Mouse (Mus musculus): ENCODE results near the gene Prok1. TPM values are rescaled to one million over a fixed set of nuclear protein-coding genes. Genes with fewer than 3 reads are reported as not detected.

Gene Prok1
- total and polyA plus RNA-seq, 2 experiments from 2014 or later, result 0.15 TPM; not detected in 1

DNA sequence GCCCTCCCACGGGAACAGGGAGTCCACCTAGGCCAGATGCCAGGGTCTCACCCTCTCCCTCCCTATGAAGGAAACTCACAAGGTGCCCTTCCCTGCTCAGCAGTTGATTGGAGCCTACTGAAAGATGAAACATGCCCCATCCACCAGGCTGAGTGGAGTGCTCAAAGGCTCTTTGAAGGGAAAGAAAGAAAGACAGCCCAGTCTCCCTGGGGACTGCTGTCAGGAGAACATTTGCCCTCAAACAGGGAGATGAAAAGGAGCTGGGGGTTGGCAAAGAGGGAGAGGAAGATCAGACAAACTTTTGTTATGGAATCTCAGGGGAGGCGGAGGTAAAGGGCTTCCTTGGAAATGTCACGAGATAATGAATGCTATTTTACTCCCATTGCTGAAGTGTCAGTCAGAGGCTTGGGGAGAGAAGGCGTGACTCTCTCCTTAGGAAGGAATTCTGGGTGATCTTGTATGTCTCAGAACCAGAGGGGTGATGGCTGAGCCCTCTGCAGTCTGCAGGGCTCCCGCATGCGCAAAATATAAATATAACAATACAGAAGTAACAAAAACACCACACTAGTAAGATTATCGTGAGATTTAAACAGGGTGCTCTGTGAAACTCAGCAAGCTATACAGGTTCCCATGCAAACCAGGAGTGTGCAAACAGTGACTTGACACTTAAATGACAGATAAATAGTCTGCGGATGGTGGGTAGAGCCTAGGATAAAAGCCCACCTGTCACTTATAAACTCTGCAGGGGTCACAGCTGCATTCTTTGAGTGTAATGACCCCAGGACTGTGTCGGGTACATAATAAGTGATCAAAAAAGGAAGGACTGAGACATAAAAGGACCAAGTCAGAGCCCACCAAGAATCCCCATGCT, 38.0 kb downstream of the Prok1 start:
- peak; percentile 44; the same call in 1 of the 2 replicates for ATAC-seq

DNA sequence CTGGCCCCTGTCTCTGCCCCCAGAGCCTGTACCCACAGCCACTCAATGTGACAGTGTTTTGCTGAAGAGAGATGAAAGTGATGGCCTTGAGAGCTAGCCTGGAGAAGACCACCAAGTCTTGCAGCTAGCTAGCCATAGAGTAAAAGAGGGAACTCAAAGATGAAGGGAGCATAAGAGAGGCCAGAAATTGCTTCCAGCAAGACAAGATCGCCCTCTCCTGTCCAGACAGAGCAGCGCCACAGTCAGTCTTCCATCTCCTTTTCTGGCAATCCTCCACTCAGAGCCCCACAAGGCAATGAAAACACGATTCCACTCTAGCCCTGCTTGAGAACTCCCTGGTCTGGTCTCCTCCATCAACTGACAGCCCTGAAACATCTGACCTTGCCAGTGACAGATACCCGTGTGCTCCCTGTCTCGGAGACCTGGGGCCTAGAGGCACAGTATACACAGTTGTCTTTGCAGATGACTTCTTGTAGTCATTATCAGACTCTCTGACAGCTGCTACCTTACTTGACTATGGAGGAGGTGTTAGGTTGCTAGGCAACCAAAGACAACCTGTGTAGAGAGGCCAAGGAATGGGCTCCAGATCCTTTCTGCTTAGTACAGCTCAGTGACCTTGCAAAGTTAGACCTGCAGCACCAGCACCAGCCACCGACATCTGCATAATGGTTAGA, 51.1 kb downstream of the Prok1 start:
- Histone ChIP-seq H3K4me2 (ENCODE audit: low read depth) (no peak overlapping the region), H3K4me3 (ENCODE audit: low read depth, low read length) (no peak overlapping the region), H3K9me3 (ENCODE audit: low read length) (no peaks in the 10 kb centered on the region), H3K36me3 (ENCODE audit: insufficient read depth) (no peaks in the 10 kb centered on the region), H3K4me1 (ENCODE audit: insufficient read depth) (no peaks in the 10 kb centered on the region), H3K27ac (ENCODE audit: low read depth, low read length) (no peak overlapping the region), H3K9ac (no peak overlapping the region), H3K27me3 (ENCODE audit: insufficient read depth, low read length) (no peaks in the 10 kb centered on the region)
- WGBS, result 44% methylated on average over 6 of the region's 6 CpGs
- DNase-seq (peak; percentile 89), ATAC-seq (peak; percentile 89)
- TF ChIP-seq CTCF (IDR thresholded peaks at IDR 0.05; ENCODE audit: low read depth), result peak; percentile 96

More for the DNA sequence above, 38.0 kb downstream of the Prok1 start:
- no peak for TF ChIP-seq CTCF (IDR thresholded peaks at IDR 0.05; ENCODE audit: low read depth)
- Histone ChIP-seq H3K27ac (ENCODE audit: low read depth, low read length) (no peak overlapping the region), H3K9ac (no peak overlapping the region), H3K27me3 (ENCODE audit: insufficient read depth, low read length) (no peaks in the 10 kb centered on the region), H3K4me2 (ENCODE audit: low read depth) (no peak overlapping the region), H3K4me3 (ENCODE audit: low read depth, low read length) (no peak overlapping the region), H3K36me3 (ENCODE audit: insufficient read depth) (no peaks in the 10 kb centered on the region), H3K9me3 (ENCODE audit: low read length) (no peaks in the 10 kb centered on the region), H3K4me1 (ENCODE audit: insufficient read depth) (no peaks in the 10 kb centered on the region)
- DNase-seq, result no peak
- WGBS, result 34% methylated on average over 9 of the region's 9 CpGs

DNA sequence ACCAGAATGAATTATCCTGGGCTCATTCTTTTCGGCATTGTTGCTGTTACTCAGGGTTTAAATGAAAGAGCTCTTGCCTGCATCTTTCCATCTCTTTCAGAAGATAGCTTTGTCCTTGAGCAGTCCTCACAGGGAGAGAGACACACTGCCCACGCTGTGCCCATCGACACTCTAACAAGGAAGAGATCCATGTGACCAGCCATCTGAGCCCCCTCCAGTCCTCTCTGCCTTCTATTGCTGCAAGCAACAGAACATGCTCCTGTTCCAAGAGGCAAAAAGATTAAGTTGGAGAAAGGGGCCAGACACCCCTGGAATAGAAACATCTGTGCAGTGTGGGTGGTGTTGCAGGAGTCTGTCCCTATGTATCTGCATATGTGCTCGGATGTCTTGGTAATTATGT, 52.5 kb downstream of the Prok1 start:
- ATAC-seq (no peak), DNase-seq (no peak)
- 66% methylated on average over 4 of the region's 4 CpGs for WGBS
- Histone ChIP-seq H3K4me2 (ENCODE audit: low read depth) (no peak overlapping the region), H3K4me3 (ENCODE audit: low read depth, low read length) (no peak overlapping the region), H3K9ac (no peak overlapping the region), H3K36me3 (ENCODE audit: insufficient read depth) (no peaks in the 10 kb centered on the region), H3K9me3 (ENCODE audit: low read length) (no peaks in the 10 kb centered on the region), H3K4me1 (ENCODE audit: insufficient read depth) (no peaks in the 10 kb centered on the region), H3K27ac (ENCODE audit: low read depth, low read length) (no peak overlapping the region), H3K27me3 (ENCODE audit: insufficient read depth, low read length) (no peaks in the 10 kb centered on the region)
- no peak for TF ChIP-seq CTCF (IDR thresholded peaks at IDR 0.05; ENCODE audit: low read depth)

GRCm38 (mm10) chr3:107185597-107185996, 53.9 kb downstream of the Prok1 start:
- DNase-seq (no peak), ATAC-seq (no peak)
- Histone ChIP-seq H3K4me3 (ENCODE audit: low read depth, low read length) (no peak overlapping the region), H3K36me3 (ENCODE audit: insufficient read depth) (no peaks in the 10 kb centered on the region), H3K4me2 (ENCODE audit: low read depth) (no peak overlapping the region), H3K27me3 (ENCODE audit: insufficient read depth, low read length) (no peaks in the 10 kb centered on the region), H3K27ac (ENCODE audit: low read depth, low read length) (no peak overlapping the region), H3K9ac (no peak overlapping the region), H3K4me1 (ENCODE audit: insufficient read depth) (no peaks in the 10 kb centered on the region), H3K9me3 (ENCODE audit: low read length) (no peaks in the 10 kb centered on the region)
- TF ChIP-seq CTCF (IDR thresholded peaks at IDR 0.05; ENCODE audit: low read depth), result no peak
- WGBS, result 71% methylated on average over 3 of the region's 3 CpGs

GRCm38 (mm10) chr3:107183178-107183577, 56.3 kb downstream of the Prok1 start:
- Histone ChIP-seq H3K36me3 (ENCODE audit: insufficient read depth) (no peaks in the 10 kb centered on the region), H3K27ac (ENCODE audit: low read depth, low read length) (no peak overlapping the region), H3K9ac (no peak overlapping the region), H3K4me1 (ENCODE audit: insufficient read depth) (no peaks in the 10 kb centered on the region), H3K4me2 (ENCODE audit: low read depth) (no peak overlapping the region), H3K9me3 (ENCODE audit: low read length) (no peaks in the 10 kb centered on the region), H3K27me3 (ENCODE audit: insufficient read depth, low read length) (no peaks in the 10 kb centered on the region), H3K4me3 (ENCODE audit: low read depth, low read length) (no peak overlapping the region)
- no peak for DNase-seq
- WGBS, result 59% methylated on average over 3 of the region's 3 CpGs
- no peak for TF ChIP-seq CTCF (IDR thresholded peaks at IDR 0.05; ENCODE audit: low read depth)
- ATAC-seq, result no peak

Other genes starting within 250 kb of the Prok1 start
- 30.4 and 34.7 TPM in 2 replicates for gene Kcna3, start 203.5 kb downstream of the Prok1 start, total RNA-seq (2014; rRNA removed)
- gene Kcna3, start 203.5 kb downstream of the Prok1 start, polyA plus RNA-seq (2015; fragmentation: Nextera tagmentation; extraction: Ambion mirVana), result 8.1 and 13.9 TPM in 2 replicates
- gene Kcna2, start 138.6 kb downstream of the Prok1 start, total RNA-seq (2014; rRNA removed), result 9.6 and 11.3 TPM in 2 replicates
- gene Kcna2, start 138.6 kb downstream of the Prok1 start, polyA plus RNA-seq (2015; fragmentation: Nextera tagmentation; extraction: Ambion mirVana), result 0.42 and 1.0 TPM in 2 replicates
- not detected in 2 replicates for gene Kcna10, start 56.7 kb downstream of the Prok1 start, total RNA-seq (2014; rRNA removed)
- gene Kcna10, start 56.7 kb downstream of the Prok1 start, polyA plus RNA-seq (2015; fragmentation: Nextera tagmentation; extraction: Ambion mirVana), result not detected in 2 replicates
- not detected in 2 replicates for gene Cym, start 18.0 kb downstream of the Prok1 start, total RNA-seq (2014; rRNA removed)
- gene Cym, start 18.0 kb downstream of the Prok1 start, polyA plus RNA-seq (2015; fragmentation: Nextera tagmentation; extraction: Ambion mirVana), result not detected in 2 replicates
- gene A630076J17Rik, start 9.1 kb downstream of the Prok1 start, total RNA-seq (2014; rRNA removed), result not detected in 2 replicates
- gene A630076J17Rik, start 9.1 kb downstream of the Prok1 start, polyA plus RNA-seq (2015; fragmentation: Nextera tagmentation; extraction: Ambion mirVana), result not detected in 2 replicates
- gene Lamtor5, start 39.2 kb upstream of the Prok1 start, total RNA-seq (2014; rRNA removed), result 76.1 and 77.0 TPM in 2 replicates
- gene Lamtor5, start 39.2 kb upstream of the Prok1 start, polyA plus RNA-seq (2015; fragmentation: Nextera tagmentation; extraction: Ambion mirVana), result 188 and 228 TPM in 2 replicates
- gene Slc16a4, start 51.5 kb upstream of the Prok1 start, total RNA-seq (2014; rRNA removed), result 1.1 and 2.3 TPM in 2 replicates
- gene Slc16a4, start 51.5 kb upstream of the Prok1 start, polyA plus RNA-seq (2015; fragmentation: Nextera tagmentation; extraction: Ambion mirVana), result 2.1 and 2.3 TPM in 2 replicates
- gene Rbm15, start 94.0 kb upstream of the Prok1 start, total RNA-seq (2014; rRNA removed), result 17.0 and 22.0 TPM in 2 replicates
- gene Rbm15, start 94.0 kb upstream of the Prok1 start, polyA plus RNA-seq (2015; fragmentation: Nextera tagmentation; extraction: Ambion mirVana), result 4.0 and 5.5 TPM in 2 replicates
- gene Kcnc4, start 219.8 kb upstream of the Prok1 start, total RNA-seq (2014; rRNA removed), result 10.7 and 15.4 TPM in 2 replicates
- gene Kcnc4, start 219.8 kb upstream of the Prok1 start, polyA plus RNA-seq (2015; fragmentation: Nextera tagmentation; extraction: Ambion mirVana), result 4.2 and 6.6 TPM in 2 replicates

All from forebrain, postnatal 0 days (tissue).